24 mouse cellular contexts compared by ENCODE assay signal in the genomic region with DNA sequence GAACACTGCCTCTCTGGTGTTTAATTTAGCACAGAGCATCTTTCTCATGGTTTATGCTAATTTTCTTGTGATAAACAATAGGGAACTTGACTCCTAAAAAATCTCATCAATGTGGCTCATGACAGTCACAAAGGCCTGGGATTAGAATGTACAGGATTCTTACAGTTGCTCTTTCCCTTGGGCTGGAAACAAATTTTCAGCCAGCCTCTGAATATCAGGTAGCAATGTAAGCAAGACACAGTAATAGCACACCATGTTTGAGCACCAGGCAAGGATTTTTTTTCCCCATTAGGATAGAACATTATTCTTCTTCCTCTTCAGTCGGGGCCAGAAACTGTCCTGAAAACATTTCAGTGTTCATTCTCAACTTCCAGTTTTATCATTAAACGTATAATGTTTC. TPM values are rescaled to one million over a fixed set of nuclear protein-coding genes. Genes with fewer than 3 reads are reported as not detected.
"Had no signal": no experiment of that assay in that cellular context is flagged by ENCODE, and none has a peak within 500 bp of the region (broad histone marks: within the 10 kb centered on the region; RNA-seq: fewer than 3 reads in every experiment).

No protein-coding gene starts in this region.

- H3K4me3 ChIP-seq: heart, adult 2 months; heart, embryonic 13.5 days; heart, embryonic 15.5 days; hindbrain, embryonic 15.5 days; limb, embryonic 13.5 days; limb, embryonic 15.5 days; liver, embryonic 12.5 days had no signal

- H3K4me2 ChIP-seq: heart, embryonic 11.5 days; heart, embryonic 13.5 days; heart, embryonic 15.5 days; hindbrain, embryonic 15.5 days; limb, embryonic 13.5 days; limb, embryonic 15.5 days; liver, embryonic 12.5 days had no signal

- DNase-seq: gastrocnemius, postnatal 14 days; gastrocnemius, postnatal 36 days; heart, adult 11 months; heart, adult 2 months; heart, postnatal 14 days; heart, postnatal 36 days; kidney, adult 11 months; kidney, adult 9 months; kidney, postnatal 25 days; layer of hippocampus, postnatal 36 days; left cerebral cortex, postnatal 4 days; lung, adult 18-20 months had no signal

- ATAC-seq: hindbrain, postnatal 0 days; intestine, embryonic 16.5 days; liver, embryonic 12.5 days had no signal

- H3K9ac ChIP-seq: heart, embryonic 13.5 days; heart, embryonic 15.5 days; hindbrain, embryonic 15.5 days; limb, embryonic 13.5 days; limb, embryonic 15.5 days; liver, embryonic 12.5 days; liver, embryonic 14.5 days had no signal

- H3K9me3 ChIP-seq: heart, embryonic 13.5 days; heart, embryonic 15.5 days; hindbrain, embryonic 15.5 days; limb, embryonic 13.5 days; limb, embryonic 15.5 days; liver, embryonic 12.5 days had no signal

- H3K27me3 ChIP-seq: heart, embryonic 13.5 days; heart, embryonic 15.5 days; hindbrain, embryonic 15.5 days; limb, embryonic 13.5 days; limb, embryonic 15.5 days; liver, embryonic 12.5 days had no signal

- H3K4me1 ChIP-seq: heart, embryonic 13.5 days; heart, embryonic 15.5 days; hindbrain, embryonic 15.5 days; limb, embryonic 13.5 days; limb, embryonic 15.5 days; liver, embryonic 12.5 days had no signal

- H3K36me3 ChIP-seq: heart, embryonic 13.5 days; heart, embryonic 15.5 days; hindbrain, embryonic 15.5 days; limb, embryonic 13.5 days; limb, embryonic 15.5 days; liver, embryonic 12.5 days had no signal

- H3K27ac ChIP-seq: heart, adult 2 months; heart, embryonic 13.5 days; heart, embryonic 15.5 days; hindbrain, postnatal 0 days; limb, embryonic 13.5 days; limb, embryonic 15.5 days; liver, embryonic 12.5 days; liver, embryonic 14.5 days had no signal

RNA-seq across cellular contexts. Expression of a gene that starts 55.3 kb away (rescaled TPM):
- polyA plus RNA-seq: large intestine, adult 2 months; liver, adult 2 months had no signal
